Mouse (Mus musculus) MEL-GATA-1-ER (cell line): ENCODE data around the gene Spata32.

Experiments used
- DNase-seq: peaks from one replicate; pipeline ENCODE4 v3.0.0-alpha.2; 2012; ENCODE audit warnings: low read depth; ENCODE audit errors: extremely low read depth

Spata32 gene

GRCm38 (mm10) chr11:103208458-103208857 is 9.8 kb downstream of the Spata32 start, which contains the start of gene 1700023F06Rik:
Gene 1700023F06Rik (minus strand): TSS chr11:103208558.
- DNase-seq = no peak

GRCm38 (mm10) chr11:103206203-103206602 is 12.0 kb downstream of the Spata32 start:
- no peak for DNase-seq

GRCm38 (mm10) chr11:103202376-103202775 is 15.9 kb downstream of the Spata32 start:
- no peak for DNase-seq

DNA sequence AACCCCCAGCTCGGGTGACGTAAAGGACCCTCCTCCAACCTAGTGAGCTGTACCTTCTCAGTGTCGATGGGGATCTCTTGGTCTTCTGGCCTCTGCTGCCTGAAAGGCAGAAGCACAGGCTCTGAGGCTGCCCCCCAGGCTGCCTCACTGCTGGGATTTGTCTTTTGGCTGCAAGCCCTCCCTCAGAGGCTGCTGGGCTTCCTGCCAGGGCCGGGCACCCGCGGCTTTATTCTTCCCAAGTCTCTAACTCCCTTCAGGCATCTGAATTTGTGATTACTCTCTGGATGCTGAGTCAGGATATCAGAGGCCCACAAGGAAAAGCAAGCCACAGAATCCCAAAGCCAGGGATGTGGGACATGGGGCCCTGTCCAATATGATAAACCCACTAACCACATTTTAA is 16.6 kb downstream of the Spata32 start:
- DNase-seq = no peak

DNA sequence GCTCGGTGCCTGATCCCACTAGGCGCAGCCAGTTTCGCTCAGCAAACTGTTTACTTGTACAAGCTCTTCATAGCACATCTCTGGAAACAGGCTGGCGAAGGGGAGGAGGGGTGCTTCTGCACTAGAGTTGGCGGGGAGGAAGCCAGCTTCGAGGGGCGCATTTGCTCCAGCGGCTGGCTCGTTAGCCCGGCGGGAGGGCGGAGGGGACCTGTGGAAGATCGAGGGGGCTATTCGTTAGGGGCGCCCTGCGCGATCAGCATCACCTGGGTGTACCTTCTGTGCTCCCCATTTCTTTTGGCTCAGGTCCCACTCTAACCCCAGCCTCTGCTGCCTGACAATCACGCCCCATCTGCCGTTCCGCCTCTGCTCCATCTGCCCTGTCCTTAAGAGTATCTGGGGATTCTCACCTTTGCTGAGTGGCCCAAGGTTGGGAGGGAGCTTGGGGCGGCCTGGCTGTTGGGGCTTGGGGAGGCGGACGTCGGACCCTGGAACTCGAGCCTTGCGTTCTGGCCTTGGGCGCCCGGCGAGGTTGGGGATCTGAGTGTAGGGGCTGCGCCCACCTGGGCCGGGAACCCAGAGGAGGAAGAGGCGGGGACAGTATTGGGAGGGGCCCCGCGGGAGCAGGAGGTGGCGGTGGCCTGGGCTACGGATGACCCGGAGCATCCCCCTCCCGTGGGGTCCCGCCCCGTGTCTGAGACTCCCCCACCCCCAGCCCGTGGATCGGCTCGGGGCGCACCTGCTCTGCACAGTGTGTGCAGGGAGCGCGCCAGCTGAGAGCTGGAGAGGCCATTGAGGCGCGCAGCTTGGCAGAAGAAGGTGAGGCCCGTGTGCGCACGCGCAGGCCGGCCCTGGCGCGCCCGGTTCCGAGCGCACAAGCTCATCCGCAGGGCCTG is 19.1 kb downstream of the Spata32 start:
- no peak for DNase-seq

DNA sequence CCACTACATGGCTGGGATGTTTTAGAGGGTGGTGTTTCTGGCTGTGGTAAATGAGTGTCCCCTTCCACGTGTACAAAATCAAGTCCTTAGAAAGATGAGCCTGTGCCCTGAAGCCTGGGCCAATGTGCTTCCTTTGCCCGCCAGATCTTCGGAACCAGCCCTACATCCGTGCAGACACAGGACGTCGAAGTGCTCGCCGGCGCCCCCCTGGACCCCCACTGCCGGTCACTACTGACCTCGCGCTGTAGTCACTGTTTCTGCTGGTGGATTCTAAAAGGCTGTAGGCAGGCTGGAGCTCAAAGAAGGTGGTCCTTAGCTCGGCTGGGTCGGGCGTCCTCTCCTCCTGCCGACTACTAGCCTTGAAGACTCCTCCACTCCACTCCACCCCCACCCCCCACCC is 19.9 kb downstream of the Spata32 start:
- DNase-seq = no peak

- no peak for DNase-seq
Observed at GRCm38 (mm10) chr11:103197340-103197739, 20.9 kb downstream of the Spata32 start.

DNA sequence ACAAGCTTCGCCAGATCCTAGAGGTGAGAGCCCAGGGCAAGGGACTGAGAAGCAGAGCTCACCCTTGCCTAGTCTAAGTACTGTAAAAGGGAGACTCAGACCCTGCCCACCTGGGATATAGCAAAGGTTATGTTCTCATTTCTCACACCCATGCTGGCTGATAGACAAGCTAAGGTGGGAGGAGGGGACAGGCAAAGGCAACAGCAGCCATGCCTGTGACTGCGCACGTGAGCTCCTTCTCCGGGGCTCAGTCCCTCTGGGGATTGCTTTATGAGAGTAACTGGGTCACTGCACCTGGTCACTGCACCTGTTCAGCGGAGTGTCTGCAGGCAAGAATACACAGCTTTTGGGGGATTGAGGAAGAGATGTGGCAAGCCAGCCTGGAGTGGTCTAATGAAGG is 22.6 kb downstream of the Spata32 start:
- no peak for DNase-seq

- no peak for DNase-seq
Observed at GRCm38 (mm10) chr11:103195236-103195635, 23.0 kb downstream of the Spata32 start.

GRCm38 (mm10) chr11:103193825-103194168 is 24.4 kb downstream of the Spata32 start:
- DNase-seq = no peak

DNA sequence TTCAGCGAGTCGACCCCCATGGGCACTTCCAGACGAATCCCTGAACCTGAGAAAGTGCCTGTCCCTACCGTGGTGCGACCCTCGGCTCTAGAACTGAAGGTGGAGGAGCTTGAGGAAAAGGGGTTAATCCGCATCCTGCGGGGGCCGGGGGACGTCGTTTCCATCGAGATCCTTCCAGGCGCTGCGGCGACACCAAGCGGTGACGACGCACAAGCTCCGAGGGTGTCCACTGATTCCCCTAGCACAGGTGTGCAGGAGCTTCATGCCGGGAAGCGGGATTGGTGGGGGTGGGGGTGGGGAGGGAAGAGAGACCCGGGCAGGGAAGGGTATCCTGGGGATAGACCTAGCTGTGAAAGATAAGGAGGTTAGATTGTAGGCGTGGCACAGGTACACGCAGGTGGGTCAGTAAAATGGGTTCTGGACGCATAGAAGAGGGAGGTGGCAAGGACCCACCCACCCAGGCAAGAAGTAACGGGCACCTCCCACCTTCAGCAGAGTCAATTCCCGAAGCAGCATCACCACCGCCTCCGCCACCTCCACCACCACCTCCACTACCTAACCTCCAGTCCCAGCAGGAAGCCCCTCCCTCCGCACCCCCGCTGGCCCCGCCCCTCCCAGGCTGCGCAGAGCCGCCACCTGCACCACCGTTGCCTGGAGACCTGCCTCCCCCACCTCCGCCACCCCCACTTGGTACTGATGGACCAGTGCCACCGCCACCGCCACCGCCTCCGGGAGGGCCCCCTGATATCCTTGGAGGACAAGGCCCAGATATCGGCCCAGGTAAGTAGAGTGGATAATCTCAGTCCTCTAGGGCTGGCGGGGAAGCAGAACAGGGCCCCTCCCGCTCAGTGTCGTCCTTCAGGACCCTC is 25.0 kb downstream of the Spata32 start:
- no peak for DNase-seq

GRCm38 (mm10) chr11:103192230-103192955 is 25.8 kb downstream of the Spata32 start:
- no peak for DNase-seq

DNA sequence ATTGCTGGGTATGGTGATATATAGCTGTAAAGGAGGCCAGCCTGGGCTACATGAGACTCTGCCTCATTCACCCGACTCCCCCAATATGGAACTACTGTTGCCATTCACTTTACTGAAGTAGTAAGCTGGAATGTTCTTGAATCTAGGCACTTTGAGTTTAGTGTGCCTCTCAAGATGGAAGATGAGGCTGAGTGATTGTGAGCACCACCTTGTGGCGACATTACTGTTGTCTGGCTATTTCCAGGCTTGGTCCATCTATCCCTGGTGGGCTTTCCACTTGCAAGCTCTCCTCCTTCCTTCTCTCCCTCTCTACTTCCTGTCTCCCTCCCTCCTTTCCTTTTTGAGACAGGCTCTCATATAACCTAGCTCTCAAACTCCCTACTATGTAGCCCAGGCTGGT is 33.3 kb downstream of the Spata32 start:
- DNase-seq = no peak

GRCm38 (mm10) chr11:103181911-103182310 is 36.3 kb downstream of the Spata32 start:
- DNase-seq = no peak

- DNase-seq = no peak
Observed at GRCm38 (mm10) chr11:103181349-103181748, 36.9 kb downstream of the Spata32 start.

DNA sequence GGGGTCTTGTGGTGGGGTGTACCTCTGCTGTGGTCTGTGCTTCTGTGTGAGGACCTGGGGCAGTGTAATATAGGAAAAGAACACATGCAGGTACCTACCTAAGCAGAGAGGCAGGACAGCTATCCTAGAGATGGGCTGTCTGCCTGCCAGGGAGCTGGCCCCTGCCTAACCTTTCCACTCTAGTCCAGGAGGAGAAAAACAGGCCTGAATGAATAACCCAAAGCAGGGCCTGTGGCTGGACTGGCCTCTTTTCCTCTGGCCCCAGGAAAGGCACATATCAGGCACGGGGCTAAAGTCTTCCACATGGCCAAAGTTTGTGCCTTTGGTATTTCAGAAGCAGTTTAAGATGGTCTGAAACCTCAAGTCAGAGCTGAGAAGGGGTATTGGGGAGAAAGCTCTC is 37.8 kb downstream of the Spata32 start:
- DNase-seq = no peak

DNA sequence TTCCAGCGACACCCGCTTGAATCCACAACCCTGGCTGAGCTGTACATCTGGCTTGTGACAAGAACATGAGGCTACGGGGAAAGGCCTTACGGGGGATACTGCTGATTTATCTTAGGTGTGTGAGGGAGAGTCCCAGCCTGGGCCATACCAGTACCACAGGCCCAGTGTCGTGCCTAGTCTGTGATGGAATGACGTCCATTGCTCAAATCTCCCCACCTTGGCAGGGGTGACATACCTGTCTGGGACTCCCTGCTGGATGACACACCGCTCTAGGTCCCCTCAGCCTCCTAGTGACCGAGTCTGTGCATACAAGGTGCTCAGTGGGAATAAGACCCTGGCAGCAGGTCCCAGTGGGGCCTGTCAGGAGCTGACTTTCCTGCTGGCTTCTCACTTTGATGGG is 39.5 kb downstream of the Spata32 start:
- DNase-seq = no peak

DNA sequence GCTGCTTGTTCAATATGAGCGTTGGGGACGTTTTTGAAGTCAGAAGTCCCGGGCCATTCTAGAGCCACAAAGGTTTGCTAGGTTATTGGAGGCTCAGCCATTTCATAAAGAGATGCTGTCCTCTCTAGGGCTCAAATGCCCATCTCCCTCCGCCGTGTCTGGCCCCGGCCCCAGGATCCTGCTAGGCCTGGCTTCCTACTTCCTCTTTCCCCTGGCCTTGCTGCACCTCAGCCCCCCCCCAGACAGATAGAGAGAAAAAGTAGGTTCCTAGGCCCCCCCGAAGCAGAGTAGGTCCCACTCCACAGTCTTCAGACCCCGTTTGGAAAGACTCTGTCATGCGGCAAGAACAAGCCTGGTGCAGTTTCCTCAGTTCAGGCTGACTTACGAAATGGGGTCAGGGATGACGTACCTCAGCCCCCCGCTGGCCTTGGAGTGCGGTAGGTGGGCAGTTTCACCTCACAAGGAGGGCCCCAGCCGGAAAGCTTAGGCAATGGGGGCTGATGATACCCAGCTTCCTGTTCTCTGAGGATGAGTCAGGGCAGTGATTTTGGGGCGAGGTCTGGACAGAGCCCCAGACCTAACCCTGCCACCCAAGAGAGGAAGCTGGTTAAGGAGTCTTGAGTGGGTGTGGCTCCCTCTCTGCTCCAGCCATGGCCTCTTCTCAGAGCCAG is 40.3 kb downstream of the Spata32 start:
- DNase-seq = no peak

- no peak for DNase-seq
Observed at GRCm38 (mm10) chr11:103177216-103177615, 41.0 kb downstream of the Spata32 start.

GRCm38 (mm10) chr11:103176510-103176909 is 41.7 kb downstream of the Spata32 start:
- DNase-seq = no peak
